In genomic region chr8:71819381-71819780, GRCm38 (mm10) we compare ENCODE assay signal across 8 mouse cellular contexts.
DNase-seq lines count a peak whose midpoint lies in the region; ATAC-seq and TF ChIP-seq lines count a peak whose summit lies in the region.
"Not testable (repeated sequence)": the region's sequence is repeated elsewhere in the genome, so short reads cannot be mapped to it uniquely, and the experiment has no call there.

No protein-coding gene starts in this region.

- not testable (repeated sequence) for H3K27ac ChIP-seq in forebrain, embryonic 12.5 days; heart, embryonic 13.5 days (replicated peaks); hindbrain, embryonic 14.5 days; kidney, embryonic 14.5 days (ENCODE audit: low read depth, low read length); limb, embryonic 14.5 days (replicated peaks; ENCODE audit: low read depth, low read length); lung, postnatal 0 days (ENCODE audit: low read length); neural tube, embryonic 11.5 days (ENCODE audit: low read depth, low read length)

- not testable (repeated sequence) for H3K27me3 ChIP-seq in forebrain, embryonic 12.5 days; heart, embryonic 13.5 days (replicated peaks); hindbrain, embryonic 14.5 days (ENCODE audit: control insufficient read depth, insufficient read depth, low read length); kidney, embryonic 14.5 days (ENCODE audit: control insufficient read depth, insufficient read depth, low read length); limb, embryonic 14.5 days (ENCODE audit: control insufficient read depth, insufficient read depth, low read length); lung, postnatal 0 days (replicated peaks; ENCODE audit: insufficient read depth, low read length); neural tube, embryonic 11.5 days (ENCODE audit: control insufficient read depth, insufficient read depth, low read length)

- TF ChIP-seq CTCF in lung, postnatal 0 days (IDR thresholded peaks at IDR 0.05) = not testable (repeated sequence)

- TF ChIP-seq POLR2A in limb, embryonic 14.5 days (IDR thresholded peaks at IDR 0.05; ENCODE audit: borderline replicate concordance, extremely low read depth, insufficient read depth, insufficient read length) = not testable (repeated sequence)

- not testable (repeated sequence) for H3K9ac ChIP-seq in forebrain, embryonic 12.5 days; heart, embryonic 13.5 days; hindbrain, embryonic 14.5 days; kidney, embryonic 14.5 days (ENCODE audit: low read depth, low read length); limb, embryonic 14.5 days (ENCODE audit: low read depth, low read length, severe bottlenecking); lung, postnatal 0 days (replicated peaks; ENCODE audit: low read depth); neural tube, embryonic 11.5 days (ENCODE audit: low read length)

- TF ChIP-seq EP300 in lung, postnatal 0 days (IDR thresholded peaks at IDR 0.05) = not testable (repeated sequence)

- 90% methylated on average over 9 of the region's 9 CpGs for WGBS in forebrain, embryonic 12.5 days
- 83% methylated on average over 9 of the region's 9 CpGs for WGBS in heart, embryonic 13.5 days
- 93% methylated on average over 9 of the region's 9 CpGs for WGBS in hindbrain, embryonic 14.5 days
- 91% methylated on average over 9 of the region's 9 CpGs for WGBS in kidney, embryonic 14.5 days
- 88% methylated on average over 9 of the region's 9 CpGs for WGBS in limb, embryonic 14.5 days
- 91% methylated on average over 9 of the region's 9 CpGs for WGBS in lung, postnatal 0 days
- 91% methylated on average over 9 of the region's 9 CpGs for WGBS in neural tube, embryonic 11.5 days

- peak; percentile 24 for DNase-seq in hindbrain, embryonic 14.5 days (ENCODE audit: low spot score)
- not testable (repeated sequence) for DNase-seq in limb, embryonic 14.5 days (ENCODE audit: low spot score); lung, postnatal 0 days (ENCODE audit: low spot score)
- DNase-seq in neural tube, embryonic 11.5 days (ENCODE audit: low spot score) = peak; percentile 9

- not testable (repeated sequence) for H3K4me2 ChIP-seq in forebrain, embryonic 12.5 days; heart, embryonic 13.5 days; hindbrain, embryonic 14.5 days (replicated peaks); kidney, embryonic 14.5 days (replicated peaks; ENCODE audit: low read depth, low read length); limb, embryonic 14.5 days (replicated peaks; ENCODE audit: low read depth, low read length, severe bottlenecking); lung, postnatal 0 days (replicated peaks; ENCODE audit: low read depth, low read length); neural tube, embryonic 11.5 days (ENCODE audit: low read depth)

- ATAC-seq in cerebellum, adult (ENCODE audit: insufficient number of reproducible peaks, low FRiP score, low TSS enrichment) = 0 out of 2 replicates have a peak, but pooled peaks have one; percentile 52
- peak; percentile 49 for ATAC-seq in forebrain, embryonic 12.5 days (ENCODE audit: low FRiP score)
- ATAC-seq in heart, embryonic 13.5 days (ENCODE audit: extremely low read depth, insufficient number of reproducible peaks, low FRiP score, low TSS enrichment) = peak; percentile 62; the same call in 1 of the 2 replicates
- peak; percentile 75; the same call in 1 of the 2 replicates for ATAC-seq in hindbrain, embryonic 14.5 days (ENCODE audit: low FRiP score)
- peak; percentile 75; the same call in 1 of the 2 replicates for ATAC-seq in kidney, embryonic 14.5 days (ENCODE audit: low FRiP score, low TSS enrichment)
- ATAC-seq in limb, embryonic 14.5 days (ENCODE audit: low FRiP score, low read depth) = peak; percentile 60; the same call in 1 of the 2 replicates
- peak; percentile 50 for ATAC-seq in lung, postnatal 0 days
- ATAC-seq in neural tube, embryonic 11.5 days (ENCODE audit: insufficient read depth, low FRiP score, low TSS enrichment) = peak; percentile 75

- not testable (repeated sequence) for H3K36me3 ChIP-seq in forebrain, embryonic 12.5 days (replicated peaks); heart, embryonic 13.5 days; hindbrain, embryonic 14.5 days (replicated peaks; ENCODE audit: control insufficient read depth, insufficient read depth); kidney, embryonic 14.5 days (ENCODE audit: control insufficient read depth, insufficient read depth, low read length); limb, embryonic 14.5 days (ENCODE audit: control insufficient read depth, insufficient read depth, low read length); lung, postnatal 0 days (ENCODE audit: insufficient read depth, low read length); neural tube, embryonic 11.5 days (ENCODE audit: control insufficient read depth, insufficient read depth, low read length)

- not testable (repeated sequence) for H3K9me3 ChIP-seq in forebrain, embryonic 12.5 days; hindbrain, embryonic 14.5 days (ENCODE audit: control insufficient read depth, low read length); kidney, embryonic 14.5 days (ENCODE audit: control insufficient read depth, low read length); limb, embryonic 14.5 days (ENCODE audit: control insufficient read depth, low read length); lung, postnatal 0 days (ENCODE audit: low read length); neural tube, embryonic 11.5 days (ENCODE audit: control insufficient read depth, low read length)
- H3K9me3 ChIP-seq in heart, embryonic 13.5 days = peaks cover 15% of the 10 kb centered on the region; the same call in 1 of the 2 replicates

- H3K4me3 ChIP-seq in forebrain, embryonic 12.5 days (replicated peaks); heart, embryonic 13.5 days; hindbrain, embryonic 14.5 days (replicated peaks; ENCODE audit: low read length); kidney, embryonic 14.5 days (ENCODE audit: low read length); limb, embryonic 14.5 days (replicated peaks; ENCODE audit: low read length); lung, postnatal 0 days (ENCODE audit: low read depth, low read length); neural tube, embryonic 11.5 days (ENCODE audit: low read depth, low read length): not testable (repeated sequence)

- H3K4me1 ChIP-seq in forebrain, embryonic 12.5 days; heart, embryonic 13.5 days; hindbrain, embryonic 14.5 days (replicated peaks; ENCODE audit: control insufficient read depth, insufficient read depth, low read length); kidney, embryonic 14.5 days (ENCODE audit: control insufficient read depth, insufficient read depth, low read length); limb, embryonic 14.5 days (ENCODE audit: control insufficient read depth, insufficient read depth, low read length); lung, postnatal 0 days (ENCODE audit: insufficient read depth, low read depth, low read length); neural tube, embryonic 11.5 days (ENCODE audit: control insufficient read depth, insufficient read depth, low read length): not testable (repeated sequence)
